8 mouse cellular contexts compared by ENCODE assay signal in genomic region chr2:34801516-34802482, GRCm38 (mm10). TPM values are rescaled to one million over a fixed set of nuclear protein-coding genes. Genes with fewer than 3 reads are reported as not detected.
DNase-seq lines count a peak whose midpoint lies in the region; ATAC-seq lines count a peak whose summit lies in the region.

No protein-coding gene starts in this region.

- H3K9me3 ChIP-seq in hindbrain, embryonic 12.5 days (replicated peaks) = no peaks in the 10 kb centered on the region

- peak overlapping the region; percentile 35 for H3K4me2 ChIP-seq in hindbrain, embryonic 12.5 days (replicated peaks)

- no peaks in the 10 kb centered on the region for H3K27me3 ChIP-seq in hindbrain, embryonic 12.5 days

- 5% methylated on average over 39 of the region's 39 CpGs for WGBS in hindbrain, embryonic 12.5 days

- H3K36me3 ChIP-seq in hindbrain, embryonic 12.5 days = peaks cover 5% of the 10 kb centered on the region; the same call in 1 of the 2 replicates

- peak overlapping the region; percentile 78 for H3K9ac ChIP-seq in hindbrain, embryonic 12.5 days

- H3K4me1 ChIP-seq in hindbrain, embryonic 12.5 days = peaks cover 14% of the 10 kb centered on the region

- H3K4me3 ChIP-seq in hindbrain, embryonic 12.5 days = peak overlapping the region; percentile 67

- peak; percentile 96 for ATAC-seq in hindbrain, embryonic 12.5 days (ENCODE audit: low FRiP score)

- peak; percentile 100 for DNase-seq in NIH3T3 (ENCODE audit: low read depth)
- DNase-seq in cerebellum, postnatal 10 days = peak; percentile 98 to 99
- DNase-seq in frontal cortex, postnatal 10 days (ENCODE audit: low spot score in 2 of 2) = peak; percentile 96 to 97
- peak; percentile 96 to 98 for DNase-seq in layer of hippocampus, postnatal 14 days (ENCODE audit: low spot score in 2 of 2)
- DNase-seq in lung, postnatal 14 days = peak; percentile 98
- DNase-seq in retina, adult 2 months (ENCODE audit: low read depth, low spot score) = peak; percentile 98
- DNase-seq in thymus, postnatal 36 days = peak; percentile 94 to 97

- H3K27ac ChIP-seq in hindbrain, embryonic 12.5 days = peak overlapping the region; percentile 93

RNA-seq across cellular contexts. Expression of gene Rabepk, which starts 2.1 kb away (rescaled TPM):
- 24.8 and 27.4 TPM in 2 replicates for polyA plus RNA-seq in hindbrain, embryonic 12.5 days (2016; fragmentation: Nextera tagmentation; extraction: Ambion mirVana)
- total RNA-seq in layer of hippocampus, postnatal 14 days (2021) = 10 to 100 TPM; 22.7 to 28.5 TPM

RNA-seq across cellular contexts. Expression of gene Fbxw2, which starts 24.3 kb away (rescaled TPM):
- 76.8 and 81.8 TPM in 2 replicates for polyA plus RNA-seq in hindbrain, embryonic 12.5 days (2016; fragmentation: Nextera tagmentation; extraction: Ambion mirVana)
- total RNA-seq in layer of hippocampus, postnatal 14 days (2021) = 10 to 100 TPM; 87.7 to 88.8 TPM

RNA-seq across cellular contexts. Expression of gene Hspa5, which starts 30.0 kb away (rescaled TPM):
- 735 and 741 TPM in 2 replicates for polyA plus RNA-seq in hindbrain, embryonic 12.5 days (2016; fragmentation: Nextera tagmentation; extraction: Ambion mirVana)
- 100 to 1,000 TPM; 278 to 351 TPM for total RNA-seq in layer of hippocampus, postnatal 14 days (2021)

RNA-seq across cellular contexts. Expression of gene Gm34653, which starts 31.0 kb away (rescaled TPM):
- polyA plus RNA-seq in hindbrain, embryonic 12.5 days (2016; fragmentation: Nextera tagmentation; extraction: Ambion mirVana) = not detected in 2 replicates
- not detected for total RNA-seq in layer of hippocampus, postnatal 14 days (2021)

RNA-seq across cellular contexts. Expression of gene Gapvd1, which starts 46.8 kb away (rescaled TPM):
- polyA plus RNA-seq in hindbrain, embryonic 12.5 days (2016; fragmentation: Nextera tagmentation; extraction: Ambion mirVana) = 115 and 126 TPM in 2 replicates
- total RNA-seq in layer of hippocampus, postnatal 14 days (2021) = 100 to 1,000 TPM; 106 to 107 TPM

Comparison
In these comparisons a context has a peak if more than half of its experiments do, and no peak if none do; other contexts are left out.
1. Peak in every context shown above with its lines: DNase-seq, ATAC-seq, H3K4me3 ChIP-seq and H3K27ac ChIP-seq.